Mouse (Mus musculus) heart, embryonic 14.5 days (tissue): ENCODE measurements at regions not wholly inside any gene's neighbourhood (a gene's known extent, or its start where the extent isn't known, plus 50 kb on each side); places are given as distances from the start of the nearest gene placed in this dataset.

Experiments used
- ATAC-seq: fragments of 200-750 bp; cut with Nextera tagmentation; 2 replicates; pipeline ENCODE4 v1.8.0; 2017; ENCODE audit warnings: low read depth, moderate TSS enrichment; ENCODE audit not compliant: insufficient number of reproducible peaks, insufficient read depth, low FRiP score
- H3K27ac ChIP-seq, 2 experiments: fragments of 200-500 bp in 1 of 2; fragments of 300-500 bp in 1 of 2; sonication (generic) in 1 of 2; replicated peaks in 1 of 2; 2 replicates each; pipeline ENCODE4 v1.5.1; 2012 to 2014; ENCODE audit warnings: low read depth in 2 of 2, low read length in 2 of 2, control low read depth in 1 of 2, mild to moderate bottlenecking in 1 of 2, mixed read lengths in 1 of 2; ENCODE audit not compliant: control insufficient read depth in 1 of 2, insufficient read depth in 1 of 2
- H3K27me3 ChIP-seq: fragments of 300-500 bp; sonication (generic); 2 replicates; pipeline ENCODE4 v1.6.1; 2014; ENCODE audit warnings: mild to moderate bottlenecking, low read length, control low read depth; ENCODE audit not compliant: control insufficient read depth, insufficient read depth
- H3K36me3 ChIP-seq: fragments of 300-500 bp; sonication (generic); 2 replicates; pipeline ENCODE4 v1.6.1; 2014; ENCODE audit warnings: mild to moderate bottlenecking, control low read depth, low read length, mixed read lengths; ENCODE audit not compliant: control insufficient read depth, insufficient read depth
- H3K4me1 ChIP-seq, 2 experiments: fragments of 200-500 bp in 1 of 2; fragments of 300-500 bp in 1 of 2; sonication (generic) in 1 of 2; 2 replicates each; pipeline ENCODE4 v1.6.1; 2012 to 2014; ENCODE audit warnings: low read length in 2 of 2, control low read depth in 1 of 2, mixed read lengths in 1 of 2; ENCODE audit not compliant: control insufficient read depth in 2 of 2, insufficient read depth in 2 of 2
- H3K4me2 ChIP-seq: fragments of 300-500 bp; sonication (generic); 2 replicates; pipeline ENCODE4 v1.6.1; 2014; ENCODE audit warnings: mild to moderate bottlenecking, low read length
- H3K4me3 ChIP-seq, 2 experiments: fragments of 200-500 bp in 1 of 2; fragments of 300-500 bp in 1 of 2; sonication (generic) in 1 of 2; 2 replicates each; pipeline ENCODE4 v1.5.1; 2012 to 2014; ENCODE audit warnings: low read length in 2 of 2, mild to moderate bottlenecking in 2 of 2, control low read depth in 1 of 2, low read depth in 1 of 2, moderate library complexity in 1 of 2; ENCODE audit not compliant: control insufficient read depth in 1 of 2, insufficient read depth in 1 of 2
- H3K9ac ChIP-seq: fragments of 300-500 bp; sonication (generic); 2 replicates; pipeline ENCODE4 v1.6.1; 2014; ENCODE audit warnings: mild to moderate bottlenecking, low read length
- H3K9me3 ChIP-seq: fragments of 300-500 bp; sonication (generic); 2 replicates; pipeline ENCODE4 v1.6.1; 2016; ENCODE audit warnings: low read length, control low read depth; ENCODE audit not compliant: control insufficient read depth
- WGBS: fragments of 180-500 bp; shearing (Covaris S2); extraction: QIAGEN DNeasy Blood & Tissue Kit; methylation state at CpG from one replicate; pipeline ENCODE4 v1.1.7; 2014; 5-methylcytosine and 5-hydroxymethylcytosine counted together

DNA sequence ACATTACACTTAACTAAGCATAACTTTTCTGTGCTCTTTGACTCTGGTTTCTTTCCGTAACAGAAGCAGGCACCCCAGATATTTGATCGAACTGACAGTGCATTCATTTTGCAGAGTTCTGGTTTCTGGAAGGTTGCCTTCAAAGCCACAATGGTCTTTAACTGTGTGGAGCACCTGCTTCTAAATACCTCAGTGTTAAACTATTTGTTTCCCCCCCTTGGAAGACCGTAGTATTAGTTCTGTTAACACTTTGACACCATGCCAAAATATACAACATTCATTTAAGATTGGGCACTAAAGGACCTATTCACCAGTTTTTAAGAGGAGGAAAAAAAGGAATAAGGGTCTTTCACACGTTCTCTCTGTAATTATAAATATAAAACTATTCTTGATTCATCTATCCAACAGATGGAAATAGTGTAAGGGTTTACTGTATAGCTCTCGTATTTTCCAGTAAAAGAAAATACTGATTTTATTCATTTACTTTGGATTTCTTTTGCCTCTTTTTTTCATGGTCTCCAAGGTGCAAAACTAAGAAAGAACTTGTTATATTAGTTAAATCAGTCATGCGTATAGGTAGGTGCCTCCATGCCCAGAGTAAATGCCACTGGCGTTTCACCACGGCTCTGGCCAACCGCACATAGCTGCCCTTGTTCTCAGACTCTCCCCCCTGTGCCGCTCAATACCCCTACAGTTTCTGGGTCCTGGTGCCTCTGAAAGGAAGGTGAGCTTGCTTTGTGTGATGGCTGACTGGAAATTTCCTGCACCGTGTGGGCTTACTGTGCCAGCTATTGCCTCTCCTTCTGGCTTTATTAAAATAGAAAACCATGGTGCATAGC is 391.2 kb downstream of the Etnk1 start:
- no peaks in the 10 kb centered on the region for H3K9me3 ChIP-seq
- ATAC-seq, result no peak
- no peak overlapping the region for H3K27ac ChIP-seq
- no peaks in the 10 kb centered on the region for H3K27me3 ChIP-seq
- WGBS, result 76% methylated on average over 11 of the region's 11 CpGs
- no peak overlapping the region for H3K4me3 ChIP-seq
- no peak overlapping the region for H3K4me2 ChIP-seq
- no peaks in the 10 kb centered on the region for H3K4me1 ChIP-seq
- H3K9ac ChIP-seq, result no peak overlapping the region
- H3K36me3 ChIP-seq, result no peaks in the 10 kb centered on the region

DNA sequence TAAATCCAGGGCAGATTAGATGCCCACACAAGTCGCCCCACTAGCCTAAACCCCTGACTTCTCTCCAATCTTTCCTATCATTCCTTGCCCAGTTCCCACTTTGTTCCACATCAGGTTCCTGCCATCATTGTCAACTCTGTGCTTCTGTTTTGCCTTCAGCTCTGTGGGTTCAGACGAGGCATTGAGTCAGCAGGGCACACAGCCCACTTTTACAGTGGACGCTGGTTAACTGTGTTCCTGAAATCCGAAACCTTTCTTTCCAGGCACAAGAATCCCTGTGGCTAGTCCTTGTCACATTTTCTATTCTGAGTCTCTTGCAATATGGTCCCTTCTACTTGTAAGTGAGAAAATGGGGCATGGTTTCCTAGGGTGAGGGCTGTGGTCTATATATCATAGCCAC is 392.3 kb downstream of the Etnk1 start:
- Histone ChIP-seq H3K4me1 (no peaks in the 10 kb centered on the region), H3K4me3 (no peak overlapping the region), H3K27me3 (no peaks in the 10 kb centered on the region), H3K9me3 (no peaks in the 10 kb centered on the region), H3K27ac (no peak overlapping the region), H3K9ac (no peak overlapping the region), H3K4me2 (no peak overlapping the region), H3K36me3 (no peaks in the 10 kb centered on the region)
- no peak for ATAC-seq
- 54% methylated on average over 4 of the region's 4 CpGs for WGBS

DNA sequence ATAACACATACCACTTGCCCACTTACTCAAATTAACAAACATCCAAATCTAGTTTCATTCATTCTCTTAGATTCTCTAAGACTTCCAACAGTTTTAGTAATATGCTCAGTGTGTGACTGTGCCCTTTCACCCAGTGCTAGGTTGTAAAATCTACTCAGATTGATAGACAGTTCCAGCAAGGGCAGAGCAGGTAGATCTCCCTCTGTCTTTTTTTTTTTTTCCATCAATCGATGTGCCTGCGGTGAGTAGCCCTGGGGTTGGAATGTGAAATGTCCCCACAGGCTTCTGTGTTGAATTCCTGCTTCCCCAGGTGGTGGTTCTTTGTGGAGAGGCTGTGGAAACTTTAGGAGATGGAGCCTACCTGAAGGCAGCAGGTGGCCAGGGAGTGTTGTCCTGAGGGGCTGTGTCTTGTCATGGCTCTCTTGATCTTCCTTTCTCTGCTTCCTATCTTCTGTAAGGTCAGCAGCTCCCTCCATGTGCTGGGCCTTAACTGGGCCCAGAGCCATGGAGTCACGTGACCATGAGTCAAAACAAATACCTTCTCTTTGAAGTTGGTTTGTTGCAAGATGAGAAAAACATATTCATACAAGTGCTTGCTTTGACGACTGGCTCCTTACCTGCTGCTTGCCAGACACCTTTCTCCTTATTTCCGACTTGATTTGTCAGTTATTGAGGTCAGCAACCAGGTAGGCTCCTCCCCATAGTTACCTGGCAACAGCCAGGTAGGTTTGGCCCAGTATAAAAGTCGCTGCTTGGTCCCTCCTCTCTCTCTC is 394.5 kb downstream of the Etnk1 start:
- no peak overlapping the region for H3K9ac ChIP-seq
- H3K4me1 ChIP-seq, result no peaks in the 10 kb centered on the region
- H3K36me3 ChIP-seq, result no peaks in the 10 kb centered on the region
- ATAC-seq, result no peak
- no peaks in the 10 kb centered on the region for H3K27me3 ChIP-seq
- H3K4me2 ChIP-seq, result no peak overlapping the region
- H3K27ac ChIP-seq, result no peak overlapping the region
- no peaks in the 10 kb centered on the region for H3K9me3 ChIP-seq
- no peak overlapping the region for H3K4me3 ChIP-seq
- 71% methylated on average over 6 of the region's 6 CpGs for WGBS

GRCm38 (mm10) chr6:143571356-143572115 is 404.5 kb downstream of the Etnk1 start:
- no peaks in the 10 kb centered on the region for H3K4me1 ChIP-seq
- no peak overlapping the region for H3K9ac ChIP-seq
- no peak overlapping the region for H3K4me3 ChIP-seq
- H3K27ac ChIP-seq, result no peak overlapping the region
- H3K36me3 ChIP-seq, result no peaks in the 10 kb centered on the region
- no peak overlapping the region for H3K4me2 ChIP-seq
- no peaks in the 10 kb centered on the region for H3K27me3 ChIP-seq
- H3K9me3 ChIP-seq, result peaks cover 4% of the 10 kb centered on the region; the same call in 1 of the 2 replicates
- ATAC-seq, result no peak
- 83% methylated on average over 24 of the region's 24 CpGs for WGBS

DNA sequence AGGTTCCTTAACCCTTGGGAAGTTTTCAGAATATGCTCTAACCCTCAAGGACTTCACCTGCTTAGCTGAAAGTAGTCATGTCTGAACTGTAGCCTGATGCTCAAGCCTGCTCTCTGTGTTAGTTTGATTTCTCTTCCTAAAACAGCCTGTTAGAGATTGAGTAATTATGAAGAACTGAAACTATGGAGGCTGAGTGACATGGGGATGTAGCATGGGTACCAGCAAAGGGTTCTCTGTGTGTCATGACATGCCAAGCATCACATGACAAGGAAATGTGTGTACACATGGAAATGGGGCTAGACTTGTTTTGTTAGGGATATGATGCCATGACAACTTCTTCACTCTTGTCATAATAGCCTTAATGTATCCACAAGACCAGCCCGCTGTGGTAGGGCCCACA is 412.2 kb downstream of the Etnk1 start:
- Histone ChIP-seq H3K4me2 (no peak overlapping the region), H3K9ac (no peak overlapping the region), H3K27ac (no peak overlapping the region), H3K36me3 (no peaks in the 10 kb centered on the region), H3K27me3 (no peaks in the 10 kb centered on the region), H3K4me1 (no peaks in the 10 kb centered on the region), H3K4me3 (no peak overlapping the region), H3K9me3 (no peaks in the 10 kb centered on the region)
- no peak for ATAC-seq
- WGBS, result 91% methylated on average over 1 of the region's 1 CpGs

DNA sequence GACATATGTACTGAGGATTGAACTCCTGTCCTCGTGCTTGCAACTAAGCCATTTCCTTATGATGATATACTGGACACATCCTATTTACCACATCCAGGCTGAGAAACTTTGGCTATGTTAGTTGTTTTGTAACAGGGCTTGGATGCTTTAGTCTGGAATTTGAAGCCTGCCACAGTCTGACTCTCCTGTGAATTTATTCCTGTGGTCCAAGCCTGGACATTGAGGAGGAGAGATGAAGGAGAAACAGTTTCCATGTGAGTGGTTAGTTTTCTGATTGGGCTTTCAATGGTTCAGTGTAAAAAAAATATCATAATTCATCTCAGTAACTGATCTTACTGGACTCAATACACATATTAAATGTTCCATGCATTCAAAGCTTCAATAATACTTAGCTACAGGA is 422.6 kb downstream of the Etnk1 start:
- H3K36me3 ChIP-seq, result no peaks in the 10 kb centered on the region
- ATAC-seq, result no peak
- no peak overlapping the region for H3K4me3 ChIP-seq
- H3K4me2 ChIP-seq, result no peak overlapping the region
- no peak overlapping the region for H3K27ac ChIP-seq
- WGBS, result 59% methylated on average over 1 of the region's 1 CpGs
- H3K9ac ChIP-seq, result no peak overlapping the region
- no peaks in the 10 kb centered on the region for H3K9me3 ChIP-seq
- H3K27me3 ChIP-seq, result no peaks in the 10 kb centered on the region
- no peaks in the 10 kb centered on the region for H3K4me1 ChIP-seq

DNA sequence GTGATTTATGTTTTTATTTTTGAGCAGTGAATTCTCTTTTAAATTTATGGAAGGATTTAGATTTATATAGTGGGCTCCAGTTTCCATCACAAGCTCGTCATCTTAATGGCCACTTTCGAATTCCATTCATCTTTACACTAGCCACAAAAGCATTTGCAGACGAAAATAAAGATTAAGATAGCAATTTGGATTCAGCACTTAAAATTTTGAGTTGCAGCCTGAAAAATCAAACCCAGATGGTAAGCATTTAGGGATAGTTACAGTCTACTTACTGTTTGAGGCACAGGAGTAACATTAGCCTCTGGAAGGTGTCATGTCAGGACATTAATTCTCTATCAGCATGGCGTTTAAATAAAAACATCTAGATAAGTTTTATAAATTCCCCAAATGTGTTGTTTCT is 423.2 kb downstream of the Etnk1 start:
- no peak overlapping the region for H3K9ac ChIP-seq
- H3K9me3 ChIP-seq, result no peaks in the 10 kb centered on the region
- no peak overlapping the region for H3K4me2 ChIP-seq
- no peaks in the 10 kb centered on the region for H3K27me3 ChIP-seq
- no peaks in the 10 kb centered on the region for H3K4me1 ChIP-seq
- no peaks in the 10 kb centered on the region for H3K36me3 ChIP-seq
- H3K27ac ChIP-seq, result no peak overlapping the region
- no peak overlapping the region for H3K4me3 ChIP-seq
- no peak for ATAC-seq
- 66% methylated on average over 4 of the region's 4 CpGs for WGBS
